Mouse (Mus musculus) neural tube, embryonic 13.5 days (tissue): ENCODE measurements around the gene Chd3. TPM values are rescaled to one million over a fixed set of nuclear protein-coding genes. Genes with fewer than 3 reads are reported as not detected.

Experiments
- ATAC-seq: fragments of 200-750 bp; cut with Nextera tagmentation; 2 replicates; pipeline ENCODE4 v1.8.0; 2017; ENCODE audit warnings: low read depth, mild to moderate bottlenecking, moderate TSS enrichment, moderate library complexity
- H3K27ac ChIP-seq: fragments of 300-500 bp; sonication (generic); replicated peaks from 2 replicates; pipeline ENCODE4 v1.5.1; 2015; ENCODE audit warnings: moderate library complexity, mild to moderate bottlenecking, inconsistent platforms
- H3K27me3 ChIP-seq: fragments of 300-500 bp; sonication (generic); 2 replicates; pipeline ENCODE4 v1.6.1; 2015; ENCODE audit warnings: mild to moderate bottlenecking, inconsistent platforms
- H3K36me3 ChIP-seq: fragments of 300-500 bp; sonication (generic); 2 replicates; pipeline ENCODE4 v1.6.1; 2015; ENCODE audit warnings: mild to moderate bottlenecking, inconsistent platforms
- H3K4me1 ChIP-seq: fragments of 300-500 bp; sonication (generic); replicated peaks from 2 replicates; pipeline ENCODE4 v1.6.1; 2015; ENCODE audit warnings: inconsistent platforms
- H3K4me2 ChIP-seq: fragments of 300-500 bp; sonication (generic); 2 replicates; pipeline ENCODE4 v1.6.1; 2015; ENCODE audit warnings: inconsistent platforms, mild to moderate bottlenecking, moderate library complexity
- H3K4me3 ChIP-seq: fragments of 300-500 bp; sonication (generic); 2 replicates; pipeline ENCODE4 v1.5.1; 2015; ENCODE audit warnings: mild to moderate bottlenecking, inconsistent platforms
- H3K9ac ChIP-seq: fragments of 300-500 bp; sonication (generic); 2 replicates; pipeline ENCODE4 v1.6.1; 2015; ENCODE audit warnings: moderate library complexity, mild to moderate bottlenecking, inconsistent platforms
- H3K9me3 ChIP-seq: fragments of 300-500 bp; sonication (generic); 2 replicates; pipeline ENCODE4 v1.6.1; 2016; ENCODE audit warnings: inconsistent platforms
- WGBS: fragments of 180-500 bp; shearing (Covaris S2); methylation state at CpG from one replicate; pipeline ENCODE4 v1.1.7; 2015; 5-methylcytosine and 5-hydroxymethylcytosine counted together
- polyA plus RNA-seq: library from polyadenylated mRNA; unstranded; fragments of >200 nt; fragmentation: Nextera tagmentation; extraction: Ambion mirVana; gene quantifications from 2 replicates; pipeline ENCODE4 v1.2.1, GENCODE M21; 2015

Gene Chd3
- polyA plus RNA-seq, 1 experiment from 2014 or later, result 84.6 TPM

- peak overlapping the region; percentile 93 for H3K4me3 ChIP-seq
- peaks cover 65% of the 10 kb centered on the region for H3K4me1 ChIP-seq
- H3K36me3 ChIP-seq, result peaks cover 24% of the 10 kb centered on the region
- peak overlapping the region; percentile 100 for H3K9ac ChIP-seq
- no peaks in the 10 kb centered on the region for H3K27me3 ChIP-seq
- H3K4me2 ChIP-seq, result peak overlapping the region; percentile 97
- no peak for ATAC-seq
- WGBS, result under 1% methylated on average over 22 of the region's 22 CpGs
- H3K9me3 ChIP-seq, result no peaks in the 10 kb centered on the region
- H3K27ac ChIP-seq, result peak overlapping the region; percentile 100
Measured at GRCm38 (mm10) chr11:69366855-69367615, 2.2 kb downstream of the Chd3 start.

- H3K36me3 ChIP-seq, result peaks cover 32% of the 10 kb centered on the region
- whole genome bisulfite sequencing, result under 1% methylated on average over 26 of the region's 26 CpGs
- peak overlapping the region; percentile 100 for H3K9ac ChIP-seq
- peak overlapping the region; percentile 97 for H3K4me2 ChIP-seq
- H3K9me3 ChIP-seq, result no peaks in the 10 kb centered on the region
- peaks cover 58% of the 10 kb centered on the region for H3K4me1 ChIP-seq
- peak overlapping the region; percentile 93 for H3K4me3 ChIP-seq
- H3K27ac ChIP-seq, result peak overlapping the region; percentile 100
- no peaks in the 10 kb centered on the region for H3K27me3 ChIP-seq
- ATAC-seq, result peak; percentile 88
Measured at GRCm38 (mm10) chr11:69366157-69366854, 2.9 kb downstream of the Chd3 start.

- ATAC-seq, result peak; percentile 0; the same call in 1 of the 2 replicates
- Histone ChIP-seq H3K4me1 (peaks cover 52% of the 10 kb centered on the region), H3K9me3 (no peaks in the 10 kb centered on the region), H3K4me3 (peak overlapping the region; percentile 93), H3K9ac (peak overlapping the region; percentile 79), H3K27me3 (no peaks in the 10 kb centered on the region), H3K4me2 (peak overlapping the region; percentile 97), H3K27ac (peak overlapping the region; percentile 100), H3K36me3 (peaks cover 38% of the 10 kb centered on the region)
- WGBS, result 24% methylated on average over 6 of the region's 6 CpGs
Measured at GRCm38 (mm10) chr11:69365722-69366121, 3.5 kb downstream of the Chd3 start.

- H3K4me1 ChIP-seq, result peaks cover 47% of the 10 kb centered on the region
- H3K9ac ChIP-seq, result peak overlapping the region; percentile 79
- H3K36me3 ChIP-seq, result peaks cover 46% of the 10 kb centered on the region
- no peaks in the 10 kb centered on the region for H3K9me3 ChIP-seq
- ATAC-seq, result peak; percentile 46
- WGBS, result 2% methylated on average over 6 of the region's 6 CpGs
- H3K4me3 ChIP-seq, result peak overlapping the region; percentile 93
- H3K27me3 ChIP-seq, result no peaks in the 10 kb centered on the region
- H3K4me2 ChIP-seq, result peak overlapping the region; percentile 97
- H3K27ac ChIP-seq, result peak overlapping the region; percentile 100
Measured at GRCm38 (mm10) chr11:69364910-69365309, 4.3 kb downstream of the Chd3 start.

GRCm38 (mm10) chr11:69364376-69364775 lies 4.8 kb downstream of the Chd3 start:
- no peaks in the 10 kb centered on the region for H3K9me3 ChIP-seq
- peaks cover 51% of the 10 kb centered on the region for H3K36me3 ChIP-seq
- peak overlapping the region; percentile 93 for H3K4me3 ChIP-seq
- H3K4me1 ChIP-seq, result peaks cover 44% of the 10 kb centered on the region
- no peaks in the 10 kb centered on the region for H3K27me3 ChIP-seq
- WGBS, result 57% methylated on average over 8 of the region's 8 CpGs
- peak overlapping the region; percentile 100 for H3K27ac ChIP-seq
- H3K4me2 ChIP-seq, result peak overlapping the region; percentile 97
- ATAC-seq, result no peak
- H3K9ac ChIP-seq, result peak overlapping the region; percentile 79

GRCm38 (mm10) chr11:69362479-69362878 lies 6.7 kb downstream of the Chd3 start:
- Histone ChIP-seq H3K9me3 (no peaks in the 10 kb centered on the region), H3K9ac (no peak overlapping the region), H3K4me1 (peaks cover 37% of the 10 kb centered on the region), H3K27ac (no peak overlapping the region), H3K36me3 (peaks cover 70% of the 10 kb centered on the region), H3K27me3 (no peaks in the 10 kb centered on the region), H3K4me3 (no peak overlapping the region), H3K4me2 (no peak overlapping the region)
- no peak for ATAC-seq
- 89% methylated on average over 2 of the region's 2 CpGs for WGBS

GRCm38 (mm10) chr11:69362021-69362420 lies 7.2 kb downstream of the Chd3 start:
- no peaks in the 10 kb centered on the region for H3K27me3 ChIP-seq
- ATAC-seq, result no peak
- no peak overlapping the region for H3K4me3 ChIP-seq
- H3K27ac ChIP-seq, result peak overlapping the region; percentile 42
- H3K9ac ChIP-seq, result no peak overlapping the region
- H3K9me3 ChIP-seq, result no peaks in the 10 kb centered on the region
- peaks cover 32% of the 10 kb centered on the region for H3K4me1 ChIP-seq
- WGBS, result 54% methylated on average over 7 of the region's 7 CpGs
- peaks cover 75% of the 10 kb centered on the region for H3K36me3 ChIP-seq
- H3K4me2 ChIP-seq, result no peak overlapping the region

GRCm38 (mm10) chr11:69357690-69358089 lies 11.5 kb downstream of the Chd3 start:
- Histone ChIP-seq H3K4me3 (no peak overlapping the region), H3K9ac (no peak overlapping the region), H3K27me3 (no peaks in the 10 kb centered on the region), H3K4me1 (no peaks in the 10 kb centered on the region), H3K9me3 (no peaks in the 10 kb centered on the region), H3K27ac (no peak overlapping the region), H3K4me2 (no peak overlapping the region), H3K36me3 (peaks cover 100% of the 10 kb centered on the region)
- 94% methylated on average over 12 of the region's 12 CpGs for WGBS
- ATAC-seq, result no peak

- no peak for ATAC-seq
- WGBS, result 87% methylated on average over 5 of the region's 5 CpGs
Measured at GRCm38 (mm10) chr11:69356544-69356943, 12.7 kb downstream of the Chd3 start.

GRCm38 (mm10) chr11:69346441-69346840 lies 22.8 kb downstream of the Chd3 start:
- H3K9me3 ChIP-seq, result no peaks in the 10 kb centered on the region
- H3K4me3 ChIP-seq, result no peak overlapping the region
- peaks cover 8% of the 10 kb centered on the region for H3K4me1 ChIP-seq
- peaks cover 85% of the 10 kb centered on the region for H3K36me3 ChIP-seq
- no peak overlapping the region for H3K9ac ChIP-seq
- ATAC-seq, result no peak
- H3K27me3 ChIP-seq, result no peaks in the 10 kb centered on the region
- no peak overlapping the region for H3K27ac ChIP-seq
- WGBS, result 93% methylated on average over 23 of the region's 26 CpGs
- no peak overlapping the region for H3K4me2 ChIP-seq

More at GRCm38 (mm10) chr11:69356544-69356943, 12.7 kb downstream of the Chd3 start:
- no peak overlapping the region for H3K9ac ChIP-seq
- H3K27ac ChIP-seq, result no peak overlapping the region
- H3K4me3 ChIP-seq, result no peak overlapping the region
- peaks cover 100% of the 10 kb centered on the region for H3K36me3 ChIP-seq
- H3K4me1 ChIP-seq, result no peaks in the 10 kb centered on the region
- no peak overlapping the region for H3K4me2 ChIP-seq
- no peaks in the 10 kb centered on the region for H3K9me3 ChIP-seq
- H3K27me3 ChIP-seq, result no peaks in the 10 kb centered on the region

GRCm38 (mm10) chr11:69340161-69341131 lies 28.8 kb downstream of the Chd3 start, which contains the start of gene Rnf227:
TSS of gene Rnf227 (plus strand) at chr11:69340461.
- peak within 1 kb of the TSS; percentile 84 for H3K4me2 ChIP-seq
- 0 out of 2 replicates have a peak, but pooled peaks cover 4% of the 10 kb centered on the region for H3K27me3 ChIP-seq
- WGBS, result under 1% methylated on average over 99 of the region's 99 CpGs
- H3K36me3 ChIP-seq, result peaks cover 25% of the 10 kb centered on the region
- peak; percentile 95 for ATAC-seq
- peak within 1 kb of the TSS; percentile 63 for H3K4me3 ChIP-seq
- 0 out of 2 replicates have a peak, but pooled peaks cover 5% of the 10 kb centered on the region for H3K9me3 ChIP-seq
- H3K27ac ChIP-seq, result peak within 1 kb of the TSS; percentile 93
- H3K9ac ChIP-seq, result peak within 1 kb of the TSS; percentile 83
- H3K4me1 ChIP-seq, result peaks cover 25% of the 10 kb centered on the region
